Mouse (Mus musculus) megakaryocyte, embryonic 14.5 days (primary cell): ENCODE results near the gene Tagln2. TPM values are rescaled to one million over a fixed set of nuclear protein-coding genes. Genes with fewer than 3 reads are reported as not detected.
A peak's percentile ranks its signal among the peaks of the same experiment; 100 is the strongest.

Experiments
- H3K27me3 ChIP-seq: replicated peaks from 2 replicates; pipeline ENCODE3; 2012; ENCODE audit warnings: inconsistent platforms
- H3K36me3 ChIP-seq: replicated peaks from 2 replicates; pipeline ENCODE3; 2012; ENCODE audit warnings: low read length, inconsistent platforms, mixed read lengths
- H3K4me1 ChIP-seq: 2 replicates; pipeline ENCODE4 v1.6.1; 2012; ENCODE audit warnings: inconsistent platforms
- H3K4me3 ChIP-seq: replicated peaks from 2 replicates; pipeline ENCODE3; 2012; ENCODE audit warnings: moderate library complexity, mild to moderate bottlenecking, inconsistent platforms
- H3K9me3 ChIP-seq: 2 replicates; pipeline ENCODE4 v1.6.1; 2012; ENCODE audit warnings: inconsistent platforms
- FLI1 ChIP-seq: IDR thresholded peaks from 2 replicates; pipeline ENCODE4 v1.6.1; 2012; ENCODE audit warnings: low read length, inconsistent platforms, mixed read lengths
- GATA1 ChIP-seq: IDR thresholded peaks from 3 replicates; pipeline ENCODE4 v1.6.1; 2012; ENCODE audit warnings: mixed read lengths, low read length, inconsistent platforms, borderline replicate concordance
- polyA plus RNA-seq: library from polyadenylated mRNA; stranded (reverse); fragments of >175 nt; gene quantifications from 2 replicates; pipeline ENCODE4 v1.2.3, GENCODE M21; 2012; ENCODE audit warnings: low replicate concordance; ENCODE audit not compliant: insufficient read depth

The Tagln2 gene
- 725 and 2,302 TPM in 2 replicates for polyA plus RNA-seq

DNA sequence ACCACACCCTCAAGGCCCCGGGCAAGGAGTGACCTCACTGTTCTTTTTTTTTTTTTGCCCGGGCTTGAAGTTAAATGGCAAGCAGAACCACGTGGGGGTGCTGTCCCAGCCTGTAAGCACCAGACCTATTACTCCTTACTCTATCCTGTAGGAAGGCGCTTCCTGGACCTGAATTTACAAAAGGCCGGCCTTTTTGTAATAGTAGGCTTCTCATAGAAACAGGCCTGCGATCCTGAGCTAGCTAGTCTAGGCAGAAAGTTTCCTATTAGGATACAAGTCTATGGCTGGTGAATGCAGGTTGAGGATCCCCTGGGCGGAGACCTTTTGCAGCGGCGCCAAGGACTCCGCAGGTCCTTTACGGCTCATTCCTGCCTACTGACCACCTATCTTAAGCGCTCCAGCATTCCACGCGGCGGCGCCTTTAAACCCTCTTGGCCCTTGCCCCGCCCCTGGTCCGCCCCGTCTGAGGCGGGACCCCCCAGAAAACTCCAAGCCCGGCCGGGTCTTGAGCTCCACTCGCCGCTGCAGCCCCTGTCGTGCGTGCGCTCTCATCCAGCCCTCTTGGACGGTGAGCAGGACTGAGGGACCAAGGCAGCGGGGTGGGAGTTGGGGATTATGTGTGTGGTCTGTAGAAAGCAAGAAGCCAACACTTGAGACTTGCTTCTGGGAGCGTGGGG is at the start of gene Tagln2:
Gene Tagln2, plus strand, starts transcription at position 283 of the 677 bp plus-strand sequence.
- peaks cover 31% of the 10 kb centered on the region for H3K27me3 ChIP-seq
- H3K4me3 ChIP-seq, result peak within 1 kb of the TSS; percentile 97
- peaks cover 22% of the 10 kb centered on the region for H3K36me3 ChIP-seq
- no peaks in the 10 kb centered on the region for H3K9me3 ChIP-seq
- H3K4me1 ChIP-seq, result peaks cover 70% of the 10 kb centered on the region
- TF ChIP-seq FLI1 (no peak), GATA1 (no peak)

DNA sequence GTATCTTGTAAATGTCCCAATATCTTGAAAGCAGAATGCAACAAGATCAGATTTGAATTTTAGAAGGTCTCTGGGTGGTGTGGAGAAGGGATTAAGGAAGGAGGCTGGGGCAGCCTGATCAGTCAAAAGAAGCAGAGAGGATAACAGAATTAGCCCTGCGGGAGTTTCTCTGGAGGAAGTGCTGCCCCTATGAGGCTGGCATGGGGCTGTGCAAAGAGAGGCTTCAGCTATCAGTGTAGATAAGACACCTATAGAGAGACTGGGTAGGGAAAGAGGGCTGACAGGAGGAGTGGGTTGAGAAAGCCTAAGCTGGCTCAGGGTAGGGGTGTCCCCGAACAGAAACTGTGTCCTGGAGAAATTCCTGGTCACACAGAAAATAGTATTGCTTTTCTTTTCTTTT is 49.6 kb upstream of the Tagln2 start:
- no peaks in the 10 kb centered on the region for H3K9me3 ChIP-seq
- peaks cover 3% of the 10 kb centered on the region for H3K27me3 ChIP-seq
- H3K4me1 ChIP-seq, result 0 out of 2 replicates have a peak, but pooled peaks cover 2% of the 10 kb centered on the region
- H3K4me3 ChIP-seq, result no peak overlapping the region
- H3K36me3 ChIP-seq, result no peaks in the 10 kb centered on the region
- no peak for TF ChIP-seq GATA1

DNA sequence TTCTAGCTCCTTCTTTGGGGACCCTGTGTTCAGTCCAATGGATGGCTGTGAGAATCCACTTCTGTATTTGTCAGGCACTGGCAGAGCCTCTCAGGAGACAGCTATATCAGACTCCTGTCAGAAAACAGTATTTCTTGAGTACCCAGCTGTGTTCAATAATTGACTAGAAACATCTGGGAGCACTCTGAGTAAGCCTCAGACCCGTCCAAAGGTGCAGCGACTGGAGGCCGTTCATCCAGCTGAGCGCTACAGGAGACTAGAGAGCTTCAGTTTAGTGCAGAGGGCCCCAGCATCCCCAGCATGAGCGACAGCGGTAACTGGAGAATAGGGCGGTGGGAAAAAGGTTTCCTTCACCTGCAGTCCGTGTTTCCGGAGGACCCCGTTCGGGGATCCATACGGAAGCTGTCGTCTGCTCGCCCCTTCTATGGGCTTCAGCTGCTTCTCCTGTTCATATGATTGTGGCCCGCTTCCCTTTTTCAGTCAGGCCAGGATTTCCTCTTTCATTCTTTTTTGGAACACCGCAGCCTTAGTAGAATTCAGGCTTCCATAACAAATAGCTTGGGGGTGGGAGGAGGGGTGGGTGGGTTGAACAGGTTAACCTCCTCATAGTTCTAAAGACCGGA is 48.9 kb upstream of the Tagln2 start:
- peak overlapping the region; percentile 46 for H3K4me3 ChIP-seq
- TF ChIP-seq FLI1 (no peak), GATA1 (no peak)

DNA sequence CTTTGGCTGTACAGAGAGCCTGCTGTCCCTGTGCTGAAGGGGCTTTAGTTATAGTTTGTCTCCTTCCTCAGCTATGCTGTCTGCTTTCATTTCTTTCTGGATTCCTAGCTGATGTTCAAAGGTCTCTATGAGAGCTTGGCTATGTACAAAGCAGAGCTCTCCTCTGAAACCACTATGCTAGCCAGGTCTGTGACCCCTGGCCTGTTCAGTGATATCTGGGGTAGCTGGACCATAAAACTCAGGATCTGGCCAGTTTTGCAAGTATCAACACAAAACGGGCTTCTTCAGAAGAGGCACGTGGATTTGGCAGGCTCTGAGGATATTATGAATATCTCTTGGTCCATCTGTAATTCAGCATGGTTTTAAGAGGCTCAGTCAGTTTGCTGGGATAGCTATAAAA is 46.9 kb upstream of the Tagln2 start:
- H3K36me3 ChIP-seq, result no peaks in the 10 kb centered on the region
- TF ChIP-seq FLI1, result no peak
- no peak for TF ChIP-seq GATA1
- 0 out of 2 replicates have a peak, but pooled peaks cover 4% of the 10 kb centered on the region for H3K9me3 ChIP-seq
- peaks cover 3% of the 10 kb centered on the region for H3K27me3 ChIP-seq
- H3K4me3 ChIP-seq, result no peak overlapping the region
- H3K4me1 ChIP-seq, result peaks cover 9% of the 10 kb centered on the region; the same call in 1 of the 2 replicates

More for the DNA sequence above, 48.9 kb upstream of the Tagln2 start:
- H3K9me3 ChIP-seq, result no peaks in the 10 kb centered on the region
- no peaks in the 10 kb centered on the region for H3K36me3 ChIP-seq
- H3K4me1 ChIP-seq, result peaks cover 7% of the 10 kb centered on the region; the same call in 1 of the 2 replicates
- H3K27me3 ChIP-seq, result peaks cover 3% of the 10 kb centered on the region

DNA sequence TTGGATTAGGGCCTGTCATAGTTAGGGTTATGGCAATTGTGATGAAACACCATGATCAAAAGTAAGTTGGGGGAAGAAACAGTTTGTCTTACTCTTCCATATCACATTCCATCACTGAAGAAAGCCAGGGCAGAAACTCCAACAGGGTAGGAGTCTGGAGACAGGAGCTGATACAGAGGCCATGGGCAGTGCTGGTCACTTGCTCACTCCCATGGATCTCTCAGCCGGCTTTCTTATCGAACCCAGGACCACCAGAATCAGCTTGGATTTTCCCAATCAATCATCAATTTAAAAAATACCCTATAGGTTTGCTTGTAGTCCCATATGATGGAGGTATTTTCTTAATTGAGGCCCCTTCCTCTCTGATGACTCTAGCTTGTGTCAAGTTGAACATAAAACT is 46.0 kb upstream of the Tagln2 start:
- Histone ChIP-seq H3K27me3 (peaks cover 3% of the 10 kb centered on the region), H3K4me3 (no peak overlapping the region), H3K9me3 (0 out of 2 replicates have a peak, but pooled peaks cover 4% of the 10 kb centered on the region), H3K4me1 (peaks cover 9% of the 10 kb centered on the region; the same call in 1 of the 2 replicates), H3K36me3 (no peaks in the 10 kb centered on the region)
- TF ChIP-seq FLI1, result no peak
- no peak for TF ChIP-seq GATA1

DNA sequence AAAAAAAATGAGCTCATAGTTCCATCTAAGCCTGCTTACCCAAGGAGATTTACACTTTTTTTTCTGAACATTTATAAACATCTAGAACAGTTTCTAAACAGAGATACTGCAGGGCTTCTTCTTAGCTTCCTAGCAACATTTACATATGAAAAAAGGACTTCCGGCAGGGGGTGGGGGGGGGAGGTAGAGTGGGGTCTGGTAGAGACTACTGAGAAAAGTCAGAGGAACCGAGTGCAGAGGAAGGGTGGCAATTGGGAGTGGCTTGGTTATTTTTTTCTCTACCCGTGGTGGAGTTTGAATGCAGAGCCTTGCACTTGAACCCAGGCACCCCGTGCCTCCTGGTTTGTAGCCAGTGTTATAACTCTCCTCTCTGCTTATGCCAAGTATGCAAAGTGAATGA is 44.4 kb upstream of the Tagln2 start:
- no peaks in the 10 kb centered on the region for H3K36me3 ChIP-seq
- TF ChIP-seq GATA1 (no peak), FLI1 (no peak)
- H3K4me1 ChIP-seq, result peaks cover 22% of the 10 kb centered on the region
- peaks cover 3% of the 10 kb centered on the region for H3K27me3 ChIP-seq
- no peak overlapping the region for H3K4me3 ChIP-seq
- 0 out of 2 replicates have a peak, but pooled peaks cover 4% of the 10 kb centered on the region for H3K9me3 ChIP-seq

DNA sequence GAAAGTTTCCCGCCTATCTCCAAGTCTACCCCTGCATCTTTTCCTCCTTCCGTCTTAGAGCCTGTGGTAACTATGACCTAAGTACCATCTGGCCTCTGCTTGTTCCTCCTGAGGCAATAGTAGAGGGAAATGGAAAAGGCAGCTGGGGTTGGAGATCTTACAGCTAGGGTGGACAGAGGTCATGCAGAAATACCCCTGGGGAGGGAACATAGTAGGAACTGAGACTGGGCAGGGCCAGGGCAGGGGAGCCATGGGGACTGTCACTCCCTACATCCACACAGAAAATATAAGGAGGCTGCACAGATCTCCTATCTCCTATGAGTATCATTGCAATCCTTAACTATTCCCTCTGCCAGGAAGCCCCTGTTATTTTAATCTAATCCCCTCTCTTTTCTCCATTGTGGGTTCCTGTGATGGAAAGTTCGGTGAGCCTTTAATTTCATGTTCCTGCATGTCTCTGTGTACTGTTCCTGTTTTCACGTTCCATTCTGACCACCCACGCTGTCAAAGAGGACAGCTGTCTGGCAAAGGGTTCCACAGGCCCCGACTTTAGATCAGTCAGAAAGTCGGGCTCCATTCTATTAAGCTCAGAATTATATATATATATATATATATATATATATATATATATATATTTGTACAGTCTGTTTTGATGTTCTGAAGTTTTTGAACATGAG is 43.7 kb upstream of the Tagln2 start:
- no peak for TF ChIP-seq FLI1
- no peak for TF ChIP-seq GATA1
- Histone ChIP-seq H3K9me3 (0 out of 2 replicates have a peak, but pooled peaks cover 4% of the 10 kb centered on the region), H3K27me3 (peaks cover 3% of the 10 kb centered on the region), H3K36me3 (no peaks in the 10 kb centered on the region), H3K4me3 (no peak overlapping the region), H3K4me1 (peaks cover 19% of the 10 kb centered on the region)

DNA sequence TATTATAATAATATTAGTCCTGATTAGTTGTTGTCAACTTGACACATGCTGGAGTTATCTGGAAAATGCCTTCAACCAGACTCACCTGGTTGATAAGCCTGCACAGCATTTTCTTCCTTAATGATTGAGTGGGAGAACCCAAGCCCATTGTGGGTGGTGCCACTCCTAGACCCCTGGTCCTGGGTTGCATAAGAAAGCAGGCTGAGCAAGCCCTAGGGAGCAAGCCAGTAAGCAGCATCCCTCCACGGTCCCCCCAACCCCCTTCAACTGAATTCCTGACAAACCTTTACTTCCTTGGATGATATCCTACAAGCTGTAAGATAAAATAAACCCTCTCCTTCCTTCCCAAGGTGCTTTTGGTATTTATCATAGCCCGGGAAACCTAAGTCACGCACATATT is 42.7 kb upstream of the Tagln2 start:
- TF ChIP-seq FLI1, result no peak
- TF ChIP-seq GATA1, result no peak
- Histone ChIP-seq H3K27me3 (peaks cover 4% of the 10 kb centered on the region), H3K4me3 (no peak overlapping the region), H3K4me1 (peaks cover 19% of the 10 kb centered on the region), H3K9me3 (0 out of 2 replicates have a peak, but pooled peaks cover 4% of the 10 kb centered on the region), H3K36me3 (no peaks in the 10 kb centered on the region)

DNA sequence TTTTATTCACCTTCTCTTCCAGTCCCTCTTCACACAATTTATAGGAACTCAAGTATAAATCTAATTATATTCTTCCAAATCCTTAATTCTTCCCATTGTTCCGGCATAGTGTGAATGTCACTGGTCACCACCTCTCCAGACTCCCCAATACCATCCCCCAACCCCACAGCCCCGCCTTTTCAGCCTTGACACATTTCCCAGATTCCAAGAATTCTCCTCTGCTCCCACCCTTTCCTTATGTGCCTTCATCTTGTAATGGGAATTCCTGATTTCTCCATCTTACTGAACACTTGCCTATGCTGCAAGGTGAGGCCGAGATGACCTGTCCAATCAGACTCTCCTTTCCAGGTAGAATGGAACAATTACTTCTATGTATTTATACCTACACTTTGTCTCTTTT is 41.8 kb upstream of the Tagln2 start:
- H3K27me3 ChIP-seq, result peaks cover 2% of the 10 kb centered on the region

More for the DNA sequence above, 41.8 kb upstream of the Tagln2 start:
- peaks cover 19% of the 10 kb centered on the region for H3K4me1 ChIP-seq
- H3K4me3 ChIP-seq, result no peak overlapping the region
- TF ChIP-seq FLI1 (no peak), GATA1 (no peak)
- H3K9me3 ChIP-seq, result 0 out of 2 replicates have a peak, but pooled peaks cover 4% of the 10 kb centered on the region
- no peaks in the 10 kb centered on the region for H3K36me3 ChIP-seq
